Mouse (Mus musculus) cerebellum, adult 11 months (tissue): ENCODE data around the gene Sspo.

Source experiments
- DNase-seq: peaks from one replicate; pipeline ENCODE4 v3.0.0; 2022

Gene Sspo

GRCm38 (mm10) chr6:48545251-48545650, 97.2 kb downstream of the Sspo start:
- DNase-seq, result no peak

GRCm38 (mm10) chr6:48546271-48546670, 98.2 kb downstream of the Sspo start:
- DNase-seq, result no peak

GRCm38 (mm10) chr6:48546858-48547257, 98.8 kb downstream of the Sspo start:
- no peak for DNase-seq

- DNase-seq, result no peak
Measured at GRCm38 (mm10) chr6:48548314-48548713, 100.3 kb downstream of the Sspo start.
